Mouse (Mus musculus): ENCODE results near the gene Aup1. TPM values are rescaled to one million over a fixed set of nuclear protein-coding genes. Genes with fewer than 3 reads are reported as not detected.

Aup1 gene
- polyA plus RNA-seq, 1 experiment from 2014 or later, result 99.8 TPM

DNA sequence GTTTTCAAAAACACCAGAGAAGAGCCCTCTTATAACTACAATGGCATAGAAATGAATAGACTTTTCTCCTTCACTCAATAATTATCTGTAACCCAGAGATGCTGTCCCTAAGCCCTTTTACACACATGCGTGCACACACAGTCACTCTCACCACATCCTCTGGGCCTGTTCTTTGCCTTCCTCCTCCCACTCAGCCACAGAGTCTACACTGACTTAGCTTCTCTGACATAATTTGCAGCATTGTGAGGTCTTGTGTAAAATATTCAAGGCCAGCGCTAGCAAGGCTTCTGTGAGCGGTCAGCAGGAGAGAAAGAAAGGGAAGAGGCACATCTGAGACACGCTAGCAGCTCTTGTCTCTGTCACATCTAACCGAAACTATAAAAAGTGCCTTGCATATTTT, 40.9 kb upstream of the Aup1 start:
- Histone ChIP-seq H3K4me1 (ENCODE audit: control insufficient read depth, insufficient read depth, low read length) (peaks cover 5% of the 10 kb centered on the region; the same call in 1 of the 2 replicates), H3K9ac (ENCODE audit: low read depth, low read length) (no peak overlapping the region; the same call in 1 of the 2 replicates), H3K4me2 (no peak overlapping the region), H3K36me3 (ENCODE audit: control insufficient read depth, insufficient read depth, low read length) (no peaks in the 10 kb centered on the region), H3K4me3 (ENCODE audit: low read depth, low read length) (no peak overlapping the region), H3K9me3 (replicated peaks; ENCODE audit: control insufficient read depth, low read length) (no peaks in the 10 kb centered on the region), H3K27me3 (ENCODE audit: control insufficient read depth, insufficient read depth, low read length) (no peaks in the 10 kb centered on the region), H3K27ac (ENCODE audit: low read depth, low read length) (no peak overlapping the region)
- ATAC-seq (replicated peaks; ENCODE audit: insufficient number of reproducible peaks, low FRiP score, low TSS enrichment), result no peak
- WGBS (ENCODE audit: insufficient replicate concordance), result 83% methylated on average over 5 of the region's 5 CpGs

DNA sequence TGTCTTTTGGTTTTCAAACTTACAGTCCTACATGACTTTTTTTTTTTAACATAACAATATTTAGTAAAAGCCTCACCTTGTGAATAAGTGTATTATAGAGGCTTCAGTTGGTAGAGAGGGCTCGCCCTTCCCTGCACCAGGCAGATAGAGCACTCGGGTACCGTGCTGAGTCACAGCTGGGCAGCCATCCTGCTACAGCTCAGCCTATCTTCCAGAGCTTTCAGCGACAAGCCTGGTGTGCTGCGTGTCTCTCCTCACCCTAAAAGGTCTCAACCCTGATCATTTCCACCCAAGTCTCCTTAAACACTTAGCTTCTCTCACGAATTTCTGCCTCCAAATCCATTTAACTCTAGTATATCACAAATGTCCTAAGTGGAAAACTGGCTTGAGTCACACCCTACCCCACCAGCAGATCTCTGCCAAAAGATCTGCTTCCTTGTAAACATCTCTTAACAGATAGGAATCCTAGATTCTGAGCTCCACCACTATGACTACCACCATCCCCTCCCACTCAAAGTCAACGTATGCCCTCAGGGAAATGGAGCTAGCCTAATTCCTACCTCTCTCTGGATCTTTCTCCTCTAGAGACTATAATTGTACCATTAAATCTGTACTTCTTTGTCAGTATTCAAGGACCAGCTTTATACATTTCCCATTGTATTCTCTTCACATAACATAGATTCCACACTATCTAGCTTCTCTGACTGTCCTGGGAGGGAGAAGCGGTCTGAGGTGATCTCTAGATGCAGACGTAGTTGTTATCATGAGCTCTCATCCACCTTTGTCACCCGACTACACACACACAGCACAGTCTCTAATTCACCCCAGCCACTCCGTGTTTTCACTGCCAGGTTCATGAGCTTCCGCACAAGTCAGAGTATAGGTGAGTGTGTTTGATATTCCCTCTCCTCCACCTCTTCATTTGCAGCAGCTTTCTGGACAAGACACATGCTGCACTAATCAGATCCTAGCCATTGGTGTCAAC, 39.5 kb upstream of the Aup1 start:
- H3K36me3 ChIP-seq (ENCODE audit: control insufficient read depth, insufficient read depth, low read length), result no peaks in the 10 kb centered on the region
- 43% methylated on average over 12 of the region's 12 CpGs for WGBS (ENCODE audit: insufficient replicate concordance)
- H3K27me3 ChIP-seq (ENCODE audit: control insufficient read depth, insufficient read depth, low read length), result no peaks in the 10 kb centered on the region
- ATAC-seq (replicated peaks; ENCODE audit: insufficient number of reproducible peaks, low FRiP score, low TSS enrichment), result peak; percentile 92
- H3K9ac ChIP-seq (ENCODE audit: low read depth, low read length), result no peak overlapping the region
- H3K4me3 ChIP-seq (ENCODE audit: low read depth, low read length), result no peak overlapping the region
- peak overlapping the region; percentile 67 for H3K27ac ChIP-seq (ENCODE audit: low read depth, low read length)
- peak overlapping the region; percentile 6 for H3K4me2 ChIP-seq
- H3K9me3 ChIP-seq (replicated peaks; ENCODE audit: control insufficient read depth, low read length), result no peaks in the 10 kb centered on the region
- H3K4me1 ChIP-seq (ENCODE audit: control insufficient read depth, insufficient read depth, low read length), result peaks cover 5% of the 10 kb centered on the region; the same call in 1 of the 2 replicates

- Histone ChIP-seq H3K4me1 (ENCODE audit: control insufficient read depth, insufficient read depth, low read length) (peaks cover 3% of the 10 kb centered on the region; the same call in 1 of the 2 replicates), H3K27me3 (ENCODE audit: control insufficient read depth, insufficient read depth, low read length) (no peaks in the 10 kb centered on the region), H3K36me3 (ENCODE audit: control insufficient read depth, insufficient read depth, low read length) (no peaks in the 10 kb centered on the region), H3K4me3 (ENCODE audit: low read depth, low read length) (no peak overlapping the region), H3K4me2 (no peak overlapping the region), H3K9me3 (replicated peaks; ENCODE audit: control insufficient read depth, low read length) (no peaks in the 10 kb centered on the region), H3K27ac (ENCODE audit: low read depth, low read length) (no peak overlapping the region), H3K9ac (ENCODE audit: low read depth, low read length) (no peak overlapping the region)
- 84% methylated on average over 2 of the region's 2 CpGs for WGBS (ENCODE audit: insufficient replicate concordance)
- no peak for ATAC-seq (replicated peaks; ENCODE audit: insufficient number of reproducible peaks, low FRiP score, low TSS enrichment)
Observed at GRCm38 (mm10) chr6:83015749-83016148, 38.6 kb upstream of the Aup1 start.

DNA sequence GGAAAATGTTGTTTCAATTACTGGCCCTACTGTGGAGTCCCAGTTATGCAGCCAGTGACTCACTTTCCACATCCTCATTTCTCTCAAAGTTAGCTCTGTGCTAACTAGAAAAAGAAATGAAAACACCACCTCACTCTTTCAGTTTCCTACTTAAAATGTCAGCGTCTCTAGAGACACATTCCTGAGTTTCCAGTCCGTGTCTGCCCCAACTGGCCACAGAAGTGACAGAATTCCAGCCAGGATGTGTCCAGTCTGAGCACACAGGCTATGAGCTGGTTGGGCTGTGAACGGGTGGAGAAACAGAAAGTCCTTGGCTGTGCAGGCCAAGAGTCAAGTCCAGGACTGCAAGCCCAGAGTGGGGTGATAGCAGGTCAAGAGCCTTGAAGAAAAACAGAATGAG, 37.1 kb upstream of the Aup1 start:
- H3K9ac ChIP-seq (ENCODE audit: low read depth, low read length), result no peak overlapping the region
- no peak overlapping the region for H3K4me2 ChIP-seq
- H3K27ac ChIP-seq (ENCODE audit: low read depth, low read length), result peak overlapping the region; percentile 18; the same call in 1 of the 2 replicates
- WGBS (ENCODE audit: insufficient replicate concordance), result 29% methylated on average over 3 of the region's 3 CpGs
- ATAC-seq (replicated peaks; ENCODE audit: insufficient number of reproducible peaks, low FRiP score, low TSS enrichment), result no peak
- H3K4me1 ChIP-seq (ENCODE audit: control insufficient read depth, insufficient read depth, low read length), result peaks cover 3% of the 10 kb centered on the region; the same call in 1 of the 2 replicates
- no peaks in the 10 kb centered on the region for H3K27me3 ChIP-seq (ENCODE audit: control insufficient read depth, insufficient read depth, low read length)
- H3K36me3 ChIP-seq (ENCODE audit: control insufficient read depth, insufficient read depth, low read length), result no peaks in the 10 kb centered on the region
- H3K9me3 ChIP-seq (replicated peaks; ENCODE audit: control insufficient read depth, low read length), result no peaks in the 10 kb centered on the region
- no peak overlapping the region for H3K4me3 ChIP-seq (ENCODE audit: low read depth, low read length)

DNA sequence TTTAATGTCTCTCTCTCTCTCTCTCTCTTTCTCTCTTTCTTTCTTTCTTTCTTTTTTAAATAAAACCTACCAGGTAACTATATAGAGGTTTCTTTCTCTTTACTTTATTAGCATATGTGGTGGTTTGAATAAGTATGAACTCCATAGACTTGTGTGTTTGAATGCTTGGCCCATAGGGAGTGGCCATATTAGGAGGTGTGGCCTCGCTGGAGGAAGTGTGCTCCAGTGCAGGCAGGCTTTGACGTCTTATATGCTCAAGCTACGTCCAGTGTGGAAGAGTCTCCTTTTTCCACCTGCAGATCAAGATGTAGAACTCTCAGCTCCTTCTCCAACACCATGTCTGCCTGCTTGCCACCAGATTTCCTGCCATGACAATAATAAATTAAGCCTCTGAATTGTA, 35.3 kb upstream of the Aup1 start:
- Histone ChIP-seq H3K9me3 (replicated peaks; ENCODE audit: control insufficient read depth, low read length) (no peaks in the 10 kb centered on the region), H3K36me3 (ENCODE audit: control insufficient read depth, insufficient read depth, low read length) (no peaks in the 10 kb centered on the region), H3K9ac (ENCODE audit: low read depth, low read length) (no peak overlapping the region), H3K4me1 (ENCODE audit: control insufficient read depth, insufficient read depth, low read length) (peaks cover 3% of the 10 kb centered on the region; the same call in 1 of the 2 replicates), H3K27me3 (ENCODE audit: control insufficient read depth, insufficient read depth, low read length) (no peaks in the 10 kb centered on the region), H3K4me3 (ENCODE audit: low read depth, low read length) (no peak overlapping the region), H3K4me2 (no peak overlapping the region), H3K27ac (ENCODE audit: low read depth, low read length) (no peak overlapping the region)
- no peak for ATAC-seq (replicated peaks; ENCODE audit: insufficient number of reproducible peaks, low FRiP score, low TSS enrichment)
- 69% methylated on average over 3 of the region's 3 CpGs for WGBS (ENCODE audit: insufficient replicate concordance)

- Histone ChIP-seq H3K27ac (ENCODE audit: low read depth, low read length) (no peak overlapping the region), H3K4me3 (ENCODE audit: low read depth, low read length) (no peak overlapping the region)
- no peak for ATAC-seq (replicated peaks; ENCODE audit: insufficient number of reproducible peaks, low FRiP score, low TSS enrichment)
Observed at GRCm38 (mm10) chr6:83020121-83020520, 34.2 kb upstream of the Aup1 start.

GRCm38 (mm10) chr6:83020836-83021593, 33.3 kb upstream of the Aup1 start:
- no peaks in the 10 kb centered on the region for H3K36me3 ChIP-seq (ENCODE audit: control insufficient read depth, insufficient read depth, low read length)
- H3K4me1 ChIP-seq (ENCODE audit: control insufficient read depth, insufficient read depth, low read length), result no peaks in the 10 kb centered on the region; the same call in 1 of the 2 replicates
- 75% methylated on average over 4 of the region's 4 CpGs for WGBS (ENCODE audit: insufficient replicate concordance)
- no peak for ATAC-seq (replicated peaks; ENCODE audit: insufficient number of reproducible peaks, low FRiP score, low TSS enrichment)
- no peak overlapping the region for H3K9ac ChIP-seq (ENCODE audit: low read depth, low read length)
- H3K9me3 ChIP-seq (replicated peaks; ENCODE audit: control insufficient read depth, low read length), result no peaks in the 10 kb centered on the region
- no peak overlapping the region for H3K4me2 ChIP-seq
- H3K27ac ChIP-seq (ENCODE audit: low read depth, low read length), result no peak overlapping the region
- H3K4me3 ChIP-seq (ENCODE audit: low read depth, low read length), result no peak overlapping the region
- no peaks in the 10 kb centered on the region for H3K27me3 ChIP-seq (ENCODE audit: control insufficient read depth, insufficient read depth, low read length)

More at GRCm38 (mm10) chr6:83020121-83020520, 34.2 kb upstream of the Aup1 start:
- WGBS (ENCODE audit: insufficient replicate concordance), result 88% methylated on average over 6 of the region's 6 CpGs
- H3K4me1 ChIP-seq (ENCODE audit: control insufficient read depth, insufficient read depth, low read length), result no peaks in the 10 kb centered on the region; the same call in 1 of the 2 replicates
- H3K4me2 ChIP-seq, result no peak overlapping the region
- H3K27me3 ChIP-seq (ENCODE audit: control insufficient read depth, insufficient read depth, low read length), result no peaks in the 10 kb centered on the region
- H3K9me3 ChIP-seq (replicated peaks; ENCODE audit: control insufficient read depth, low read length), result no peaks in the 10 kb centered on the region
- H3K9ac ChIP-seq (ENCODE audit: low read depth, low read length), result no peak overlapping the region
- no peaks in the 10 kb centered on the region for H3K36me3 ChIP-seq (ENCODE audit: control insufficient read depth, insufficient read depth, low read length)

GRCm38 (mm10) chr6:83023008-83023407, 31.3 kb upstream of the Aup1 start:
- Histone ChIP-seq H3K9ac (ENCODE audit: low read depth, low read length) (no peak overlapping the region), H3K4me3 (ENCODE audit: low read depth, low read length) (no peak overlapping the region), H3K27ac (ENCODE audit: low read depth, low read length) (no peak overlapping the region), H3K36me3 (ENCODE audit: control insufficient read depth, insufficient read depth, low read length) (no peaks in the 10 kb centered on the region), H3K4me2 (no peak overlapping the region), H3K27me3 (ENCODE audit: control insufficient read depth, insufficient read depth, low read length) (peaks cover 4% of the 10 kb centered on the region; the same call in 1 of the 2 replicates), H3K4me1 (ENCODE audit: control insufficient read depth, insufficient read depth, low read length) (peaks cover 6% of the 10 kb centered on the region; the same call in 1 of the 2 replicates), H3K9me3 (replicated peaks; ENCODE audit: control insufficient read depth, low read length) (no peaks in the 10 kb centered on the region)
- 80% methylated on average over 9 of the region's 9 CpGs for WGBS (ENCODE audit: insufficient replicate concordance)
- no peak for ATAC-seq (replicated peaks; ENCODE audit: insufficient number of reproducible peaks, low FRiP score, low TSS enrichment)

Data from heart, embryonic 11.5 days (tissue).